Mouse (Mus musculus): Measurements from ENCODE around the gene Dstyk. TPM values are rescaled to one million over a fixed set of nuclear protein-coding genes. Genes with fewer than 3 reads are reported as not detected.

Dstyk gene
- total and polyA plus RNA-seq, 3 experiments, result 0.12 to 0.59 (median 0.21) TPM

DNA sequence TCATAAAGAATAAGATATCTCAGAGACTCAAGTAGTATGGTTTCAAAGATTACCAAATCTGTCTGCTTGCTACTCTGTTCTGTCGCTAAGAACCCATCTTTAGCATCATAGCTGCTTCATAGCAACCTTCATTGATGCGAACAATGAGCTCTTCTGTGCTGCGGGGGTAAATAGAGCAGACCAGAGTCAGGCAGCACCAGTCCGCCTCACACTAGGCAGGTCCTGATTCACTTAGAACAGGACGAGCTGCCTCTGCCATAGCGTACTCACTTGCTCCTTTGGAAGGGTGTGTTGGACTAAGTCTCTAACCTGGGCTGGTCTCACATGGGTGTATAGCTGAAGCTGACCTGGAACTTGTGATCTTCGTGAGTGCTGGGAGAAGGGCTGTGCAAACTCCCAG lies 88.7 kb downstream of the Dstyk start, which contains the start of gene Tmem81:
Gene Tmem81, plus strand, starts transcription at position 173 of the 400 bp plus-strand sequence.
- no peak within 1 kb of the TSS for H3K4me2 ChIP-seq (ENCODE audit: insufficient read depth, low read depth, poor library complexity, severe bottlenecking)
- no peak for DNase-seq (ENCODE audit: extremely low read depth)
- TF ChIP-seq MXI1 (IDR thresholded peaks at IDR 0.05; ENCODE audit: low read depth, low read length) (no peak), MAFK (IDR thresholded peaks at IDR 0.05; ENCODE audit: insufficient replicate concordance, low read length) (no peak), MYC (IDR thresholded peaks at IDR 0.05; ENCODE audit: low read depth, low read length) (no peak), ZMIZ1 (IDR thresholded peaks at IDR 0.05; ENCODE audit: low read depth, low read length) (no peak), RAD21 (IDR thresholded peaks at IDR 0.05; ENCODE audit: low read depth, low read length) (no peak), USF1 (IDR thresholded peaks at IDR 0.05; ENCODE audit: low read depth, low read length) (no peak), SMC3 (IDR thresholded peaks at IDR 0.05; ENCODE audit: low read depth, low read length) (no peak), ZKSCAN1 (IDR thresholded peaks at IDR 0.05; ENCODE audit: borderline replicate concordance, low read depth, low read length) (no peak)
- dilution Hi-C loops (cut with MboI; ENCODE audit: extremely low pct_ligation_motif_present, extremely low pct_unique_long_range_greater_than_20kb, low sequenced_read_pairs) (no loop called here), in situ Hi-C loops (cut with MboI; ENCODE audit: low pct_ligation_motif_present, low pct_unique_long_range_greater_than_20kb, low sequenced_read_pairs) (no loop called here)
- H3K27me3 ChIP-seq (replicated peaks), result no peaks in the 10 kb centered on the region
- H3K36me3 ChIP-seq (replicated peaks in 1 of 2; ENCODE audit: control insufficient read depth in 1 of 2, insufficient read depth in 1 of 2, low read length in 1 of 2), result peaks cover 50 to 82% of the 10 kb centered on the region in 2 experiments
- H3K4me3 ChIP-seq (replicated peaks in 1 of 3; ENCODE audit: low read depth in 2 of 3, low read length in 2 of 3, poor library complexity in 1 of 3), result no peak within 1 kb of the TSS
- H3K9me3 ChIP-seq (replicated peaks; ENCODE audit: low read length), result no peaks in the 10 kb centered on the region
- no peaks in the 10 kb centered on the region for H3K79me2 ChIP-seq (replicated peaks; ENCODE audit: control insufficient read depth, extremely low read depth, insufficient read depth, poor library complexity, severe bottlenecking)
- no peak within 1 kb of the TSS for H3K27ac ChIP-seq (ENCODE audit: insufficient read depth, low read depth)
- H3K9ac ChIP-seq (ENCODE audit: insufficient read depth, low read depth), result no peak within 1 kb of the TSS
- no peaks in the 10 kb centered on the region for H3K4me1 ChIP-seq (ENCODE audit: control insufficient read depth in 1 of 2, insufficient read depth in 2 of 2)

DNA sequence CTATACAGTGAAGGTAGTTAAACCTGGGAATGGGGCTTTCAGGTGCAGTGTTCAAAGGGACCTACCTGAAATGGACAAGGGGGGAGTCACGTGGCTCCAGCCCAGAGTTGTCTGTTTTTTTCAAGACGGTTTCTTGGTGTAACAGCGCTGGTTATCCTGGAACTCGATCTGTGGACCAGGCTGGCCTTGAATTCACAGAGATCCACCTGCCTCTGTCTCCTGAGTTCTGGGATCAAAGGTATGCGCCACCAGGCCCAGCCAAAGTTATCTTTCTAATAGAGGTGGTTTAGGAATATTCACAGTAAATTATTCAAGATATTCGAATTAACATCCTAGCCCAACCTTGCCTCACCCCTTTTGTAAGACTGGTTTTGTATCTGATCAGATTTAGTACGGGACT lies 89.3 kb downstream of the Dstyk start:
- H3K27me3 ChIP-seq (replicated peaks), result no peaks in the 10 kb centered on the region
- DNase-seq (ENCODE audit: extremely low read depth), result no peak
- H3K27ac ChIP-seq (ENCODE audit: insufficient read depth, low read depth), result no peak overlapping the region
- H3K4me2 ChIP-seq (ENCODE audit: insufficient read depth, low read depth, poor library complexity, severe bottlenecking), result no peak overlapping the region
- no peaks in the 10 kb centered on the region for H3K79me2 ChIP-seq (replicated peaks; ENCODE audit: control insufficient read depth, extremely low read depth, insufficient read depth, poor library complexity, severe bottlenecking)
- no peaks in the 10 kb centered on the region for H3K4me1 ChIP-seq (ENCODE audit: control insufficient read depth in 1 of 2, insufficient read depth in 2 of 2)
- H3K9ac ChIP-seq (ENCODE audit: insufficient read depth, low read depth), result no peak overlapping the region
- H3K4me3 ChIP-seq (replicated peaks in 1 of 3; ENCODE audit: low read depth in 2 of 3, low read length in 2 of 3, poor library complexity in 1 of 3), result no peak overlapping the region
- H3K9me3 ChIP-seq (replicated peaks; ENCODE audit: low read length), result no peaks in the 10 kb centered on the region
- in situ Hi-C loops (cut with MboI; ENCODE audit: low pct_ligation_motif_present, low pct_unique_long_range_greater_than_20kb, low sequenced_read_pairs), result no loop called here
- H3K36me3 ChIP-seq (replicated peaks in 1 of 2; ENCODE audit: control insufficient read depth in 1 of 2, insufficient read depth in 1 of 2, low read length in 1 of 2), result peaks cover 45 to 76% of the 10 kb centered on the region in 2 experiments
- TF ChIP-seq TCF12 (IDR thresholded peaks at IDR 0.05; ENCODE audit: low read depth, low read length) (no peak), USF2 (conservative IDR thresholded peaks at IDR 0.05; ENCODE audit: low read depth, low read length) (no peak), POLR2A (IDR thresholded peaks at IDR 0.05; ENCODE audit: low read depth, low read length) (no peak), PAX5 (IDR thresholded peaks at IDR 0.05; ENCODE audit: low read length) (no peak), RCOR1 (conservative IDR thresholded peaks at IDR 0.05; ENCODE audit: low read depth, low read length) (no peak), GABPA (IDR thresholded peaks at IDR 0.05; ENCODE audit: insufficient replicate concordance, low read depth, low read length) (no peak), JUND (conservative IDR thresholded peaks at IDR 0.05; ENCODE audit: low read depth, low read length) (no peak), ZMIZ1 (IDR thresholded peaks at IDR 0.05; ENCODE audit: low read depth, low read length) (no peak), KAT2A (IDR thresholded peaks at IDR 0.05; ENCODE audit: insufficient replicate concordance, low read length) (no peak), E2F4 (IDR thresholded peaks at IDR 0.05; ENCODE audit: insufficient replicate concordance, low read depth, low read length) (no peak), CHD2 (IDR thresholded peaks at IDR 0.05; ENCODE audit: low read length) (no peak), ETS1 (conservative IDR thresholded peaks at IDR 0.05; ENCODE audit: low read depth, low read length) (no peak), MAFK (IDR thresholded peaks at IDR 0.05; ENCODE audit: insufficient replicate concordance, low read length) (no peak), RAD21 (IDR thresholded peaks at IDR 0.05; ENCODE audit: low read depth, low read length) (no peak), ZNF384 (IDR thresholded peaks at IDR 0.05; ENCODE audit: low read depth, low read length) (no peak)
- dilution Hi-C loops (cut with MboI; ENCODE audit: extremely low pct_ligation_motif_present, extremely low pct_unique_long_range_greater_than_20kb, low sequenced_read_pairs), result no loop called here

Data from CH12.LX (cell line).